Mouse (Mus musculus) myocyte (in vitro differentiated cells): ENCODE results near the gene Hist1h1t.

ENCODE experiments used
- MYOG ChIP-seq, 3 experiments: IDR thresholded peaks; one replicate each; pipeline ENCODE4 v1.6.1; 2011; ENCODE audit warnings: control low read depth in 2 of 3, low read depth in 2 of 3, mild to moderate bottlenecking in 2 of 3; ENCODE audit not compliant: insufficient read length in 2 of 3, control insufficient read depth in 1 of 3, insufficient read depth in 1 of 3
- POLR2A ChIP-seq: IDR thresholded peaks from one replicate; pipeline ENCODE4 v1.6.1; 2011; ENCODE audit warnings: low read depth, mild to moderate bottlenecking, control low read depth, moderate library complexity; ENCODE audit not compliant: insufficient read length
- USF1 ChIP-seq: IDR thresholded peaks from one replicate; pipeline ENCODE4 v1.6.1; 2011; ENCODE audit warnings: low read depth, mild to moderate bottlenecking, control low read depth, moderate library complexity

GRCm38 (mm10) chr13:23728472-23729191 lies 33.0 kb downstream of the Hist1h1t start:
- TF ChIP-seq POLR2A = no peak
- TF ChIP-seq USF1 = no peak
- TF ChIP-seq MYOG (IDR thresholded peaks at IDR 0.05; ENCODE audit: control insufficient read depth in 1 of 3, insufficient read depth in 1 of 3, insufficient read length in 2 of 3, low read depth in 2 of 3) = no peak
